Mouse (Mus musculus) lung, postnatal 14 days (tissue): ENCODE measurements around the gene Pkig.
A peak's percentile ranks its signal among the peaks of the same experiment; 100 is the strongest.
"Not testable (repeated sequence)": the region's sequence is repeated elsewhere in the genome, so short reads cannot be mapped to it uniquely, and the experiment has no call there.

ENCODE experiments used
- DNase-seq: peaks from one replicate; pipeline ENCODE4 v3.0.0; 2021

Gene Pkig

GRCm38 (mm10) chr2:163685761-163686200 is 27.6 kb downstream of the Pkig start:
- DNase-seq = peak; percentile 53

GRCm38 (mm10) chr2:163686233-163686632 is 28.0 kb downstream of the Pkig start:
- no peak for DNase-seq

- no peak for DNase-seq
These were observed 28.7 kb downstream of the Pkig start for GRCm38 (mm10) chr2:163686886-163687285.

GRCm38 (mm10) chr2:163688377-163688776 is 30.2 kb downstream of the Pkig start:
- not testable (repeated sequence) for DNase-seq

GRCm38 (mm10) chr2:163689771-163690170 is 31.6 kb downstream of the Pkig start:
- no peak for DNase-seq

- DNase-seq = no peak
These were observed 32.5 kb downstream of the Pkig start for GRCm38 (mm10) chr2:163690409-163691304.

GRCm38 (mm10) chr2:163691846-163692605 is 33.8 kb downstream of the Pkig start:
- no peak for DNase-seq

GRCm38 (mm10) chr2:163692873-163693612 is 34.9 kb downstream of the Pkig start:
- DNase-seq = no peak

- no peak for DNase-seq
These were observed 35.6 kb downstream of the Pkig start for GRCm38 (mm10) chr2:163693716-163694314.

GRCm38 (mm10) chr2:163696763-163697162 is 38.6 kb downstream of the Pkig start:
- DNase-seq = no peak

- peak; percentile 34 for DNase-seq
These were observed 39.7 kb downstream of the Pkig start for GRCm38 (mm10) chr2:163697764-163698480.

- no peak for DNase-seq
These were observed 41.0 kb downstream of the Pkig start for GRCm38 (mm10) chr2:163699078-163699780.

- no peak for DNase-seq
These were observed 44.2 kb downstream of the Pkig start for GRCm38 (mm10) chr2:163702431-163702830.

GRCm38 (mm10) chr2:163702921-163703320 is 44.7 kb downstream of the Pkig start:
- no peak for DNase-seq

GRCm38 (mm10) chr2:163703599-163704260 is 45.5 kb downstream of the Pkig start:
- no peak for DNase-seq

GRCm38 (mm10) chr2:163708321-163708720 is 50.1 kb downstream of the Pkig start:
- no peak for DNase-seq

- DNase-seq = no peak
These were observed 50.6 kb downstream of the Pkig start for GRCm38 (mm10) chr2:163708763-163709250.

- no peak for DNase-seq
These were observed 51.8 kb downstream of the Pkig start for GRCm38 (mm10) chr2:163710000-163710399.

GRCm38 (mm10) chr2:163710606-163711159 is 52.5 kb downstream of the Pkig start:
- peak; percentile 48 for DNase-seq

GRCm38 (mm10) chr2:163711368-163711868 is 53.2 kb downstream of the Pkig start:
- no peak for DNase-seq
